Mouse (Mus musculus) CH12.LX (cell line): ENCODE results near the gene Gm10643. TPM values are rescaled to one million over a fixed set of nuclear protein-coding genes. Genes with fewer than 3 reads are reported as not detected.

Source experiments
- DNase-seq: peaks from one replicate; pipeline ENCODE4 v3.0.0-alpha.2; 2013; ENCODE audit errors: extremely low read depth
- H3K27ac ChIP-seq: 2 replicates; pipeline ENCODE4 v1.5.1; 2012; ENCODE audit warnings: low read depth, mild to moderate bottlenecking, control low read depth, moderate library complexity; ENCODE audit not compliant: insufficient read depth
- H3K27me3 ChIP-seq: replicated peaks from 2 replicates; pipeline ENCODE3; 2012; ENCODE audit warnings: inconsistent platforms
- H3K36me3 ChIP-seq, 2 experiments: replicated peaks in 1 of 2; 2 replicates each; pipeline versions ENCODE3 to v1.6.1; 2012; ENCODE audit warnings: inconsistent platforms in 1 of 2, low read length in 1 of 2, mild to moderate bottlenecking in 1 of 2, mixed read lengths in 1 of 2, moderate library complexity in 1 of 2; ENCODE audit not compliant: control insufficient read depth in 1 of 2, insufficient read depth in 1 of 2
- H3K4me1 ChIP-seq, 2 experiments: 2 replicates each; pipeline ENCODE4 v1.6.1; 2012; ENCODE audit warnings: inconsistent platforms in 1 of 2, moderate library complexity in 1 of 2; ENCODE audit not compliant: insufficient read depth in 2 of 2, control insufficient read depth in 1 of 2
- H3K4me2 ChIP-seq: 2 replicates; pipeline ENCODE4 v1.6.1; 2012; ENCODE audit warnings: low read depth, mild to moderate bottlenecking, control low read depth; ENCODE audit not compliant: poor library complexity, insufficient read depth, severe bottlenecking
- H3K4me3 ChIP-seq, 3 experiments: fragments of 150-350 bp in 1 of 3; sonication (generic) in 1 of 3; replicated peaks in 1 of 3; 2 replicates each; pipeline versions ENCODE3 to v1.5.1; 2011 to 2012; ENCODE audit warnings: low read depth in 2 of 3, low read length in 2 of 3, mild to moderate bottlenecking in 2 of 3, moderate library complexity in 2 of 3, control low read depth in 1 of 3, improper control_type of control experiment in 1 of 3, inconsistent platforms in 1 of 3, mixed read lengths in 1 of 3; ENCODE audit not compliant: poor library complexity in 1 of 3
- H3K79me2 ChIP-seq: replicated peaks from 2 replicates; pipeline ENCODE4 v1.6.1; 2012; ENCODE audit warnings: mild to moderate bottlenecking, moderate library complexity; ENCODE audit not compliant: control insufficient read depth, poor library complexity, insufficient read depth, severe bottlenecking; ENCODE audit errors: extremely low read depth
- H3K9ac ChIP-seq: 2 replicates; pipeline ENCODE4 v1.6.1; 2012; ENCODE audit warnings: low read depth, mild to moderate bottlenecking, control low read depth, moderate library complexity; ENCODE audit not compliant: insufficient read depth
- H3K9me3 ChIP-seq: replicated peaks from 2 replicates; pipeline ENCODE3; 2012; ENCODE audit warnings: low read length, inconsistent platforms, mixed read lengths
- BHLHE40 ChIP-seq: IDR thresholded peaks from 2 replicates; pipeline ENCODE4 v1.6.1; 2011; ENCODE audit warnings: mild to moderate bottlenecking, low read depth, low read length, improper control_type of control experiment
- CHD1 ChIP-seq: IDR thresholded peaks from 2 replicates; pipeline ENCODE4 v1.6.1; 2012; ENCODE audit warnings: low read depth, low read length, improper control_type of control experiment, inconsistent platforms
- CHD2 ChIP-seq: IDR thresholded peaks from 2 replicates; pipeline ENCODE4 v1.6.1; 2011; ENCODE audit warnings: low read length, improper control_type of control experiment
- CTCF ChIP-seq, 2 experiments: IDR thresholded peaks in 1 of 2; conservative IDR thresholded peaks in 1 of 2; 2 replicates each; pipeline ENCODE4 v1.5.1; 2011 to 2012; ENCODE audit warnings: low read depth in 2 of 2, low read length in 2 of 2, improper control_type of control experiment in 1 of 2, inconsistent platforms in 1 of 2, mild to moderate bottlenecking in 1 of 2, moderate library complexity in 1 of 2
- E2F4 ChIP-seq: IDR thresholded peaks from 2 replicates; pipeline ENCODE4 v1.6.1; 2011; ENCODE audit warnings: low read depth, low read length, improper control_type of control experiment; ENCODE audit not compliant: insufficient replicate concordance
- ETS1 ChIP-seq: conservative IDR thresholded peaks from 2 replicates; pipeline ENCODE4 v1.6.1; 2012; ENCODE audit warnings: low read depth, mild to moderate bottlenecking, inconsistent platforms, low read length, improper control_type of control experiment, moderate library complexity
- HCFC1 ChIP-seq: IDR thresholded peaks from 2 replicates; pipeline ENCODE4 v1.6.1; 2012; ENCODE audit warnings: low read depth, mild to moderate bottlenecking, inconsistent platforms, low read length, improper control_type of control experiment
- IRF4 ChIP-seq: IDR thresholded peaks from 2 replicates; pipeline ENCODE4 v1.6.1; 2014; ENCODE audit warnings: low read depth, mild to moderate bottlenecking, inconsistent platforms, low read length, improper control_type of control experiment
- KAT2A ChIP-seq: IDR thresholded peaks from 2 replicates; pipeline ENCODE4 v1.6.1; 2012; ENCODE audit warnings: low read length, improper control_type of control experiment, inconsistent platforms; ENCODE audit not compliant: insufficient replicate concordance
- MEF2A ChIP-seq: IDR thresholded peaks from 2 replicates; pipeline ENCODE4 v1.6.1; 2014; ENCODE audit warnings: low read depth, mild to moderate bottlenecking, inconsistent platforms, low read length, improper control_type of control experiment, borderline replicate concordance
- MXI1 ChIP-seq: IDR thresholded peaks from 2 replicates; pipeline ENCODE4 v1.6.1; 2011; ENCODE audit warnings: mild to moderate bottlenecking, low read depth, low read length, improper control_type of control experiment
- NELFE ChIP-seq: IDR thresholded peaks from 2 replicates; pipeline ENCODE4 v1.6.1; 2011; ENCODE audit warnings: low read depth, low read length, improper control_type of control experiment
- NRF1 ChIP-seq: IDR thresholded peaks from 2 replicates; pipeline ENCODE4 v1.6.1; 2014; ENCODE audit warnings: low read depth, mild to moderate bottlenecking, inconsistent platforms, low read length, improper control_type of control experiment, moderate library complexity
- PAX5 ChIP-seq: IDR thresholded peaks from 2 replicates; pipeline ENCODE4 v1.6.1; 2012; ENCODE audit warnings: low read length, inconsistent platforms, mixed read lengths
- POLR2A ChIP-seq: IDR thresholded peaks from 2 replicates; pipeline ENCODE4 v1.6.1; 2011; ENCODE audit warnings: low read depth, mild to moderate bottlenecking, improper control_type of control experiment, low read length
- RCOR1 ChIP-seq: conservative IDR thresholded peaks from 2 replicates; pipeline ENCODE4 v1.6.1; 2012; ENCODE audit warnings: low read depth, mild to moderate bottlenecking, inconsistent platforms, low read length, improper control_type of control experiment
- TBP ChIP-seq: conservative IDR thresholded peaks from 2 replicates; pipeline ENCODE4 v1.6.1; 2011; ENCODE audit warnings: low read depth, low read length, improper control_type of control experiment
- TCF12 ChIP-seq: IDR thresholded peaks from 2 replicates; pipeline ENCODE4 v1.6.1; 2014; ENCODE audit warnings: low read depth, mild to moderate bottlenecking, inconsistent platforms, low read length, improper control_type of control experiment
- UBTF ChIP-seq: IDR thresholded peaks from 2 replicates; pipeline ENCODE4 v1.6.1; 2012; ENCODE audit warnings: low read depth, mild to moderate bottlenecking, inconsistent platforms, low read length, improper control_type of control experiment, moderate library complexity
- USF1 ChIP-seq: IDR thresholded peaks from 2 replicates; pipeline ENCODE4 v1.6.1; 2014; ENCODE audit warnings: low read depth, mild to moderate bottlenecking, inconsistent platforms, low read length, improper control_type of control experiment
- ZC3H11A ChIP-seq: IDR thresholded peaks from 2 replicates; pipeline ENCODE4 v1.6.1; 2012; ENCODE audit warnings: low read depth, mild to moderate bottlenecking, inconsistent platforms, low read length, improper control_type of control experiment
- ZKSCAN1 ChIP-seq: IDR thresholded peaks from 2 replicates; pipeline ENCODE4 v1.6.1; 2012; ENCODE audit warnings: low read depth, inconsistent platforms, low read length, improper control_type of control experiment, borderline replicate concordance
- ZMIZ1 ChIP-seq: IDR thresholded peaks from 2 replicates; pipeline ENCODE4 v1.6.1; 2012; ENCODE audit warnings: low read depth, mild to moderate bottlenecking, inconsistent platforms, low read length, improper control_type of control experiment
- ZNF384 ChIP-seq: IDR thresholded peaks from 2 replicates; pipeline ENCODE4 v1.6.1; 2012; ENCODE audit warnings: low read depth, low read length, improper control_type of control experiment, inconsistent platforms
- dilution Hi-C: fragments of 300-500 bp; cut with MboI; formaldehyde crosslinking; loops from 2 replicates; pipeline ENCODE4 v1.14.3; 2020; ENCODE audit warnings: low sequenced_read_pairs; ENCODE audit not compliant: extremely low pct_unique_long_range_greater_than_20kb, extremely low pct_ligation_motif_present
- in situ Hi-C: fragments of 300-500 bp; cut with MboI; formaldehyde crosslinking; loops from 3 replicates; pipeline ENCODE4 v1.14.3; 2019; ENCODE audit warnings: low sequenced_read_pairs, low pct_ligation_motif_present, low pct_unique_long_range_greater_than_20kb, mixed read lengths
- polyA plus RNA-seq: library from polyadenylated mRNA; unstranded; fragments of >175 nt; gene quantifications from 2 replicates; pipeline ENCODE4 v1.2.1, GENCODE M21; 2012; ENCODE audit warnings: low read depth; ENCODE audit not compliant: insufficient read length
- total RNA-seq, 2 experiments: library from RNA; depleted of rRNA; stranded (reverse); fragments of 300-350 nt in 1 of 2; fragments of >200 nt in 1 of 2; gene quantifications; 2 replicates each; pipeline ENCODE4 v1.2.3; 2012 to 2014

The Gm10643 gene
- total and polyA plus RNA-seq, 3 experiments = 0.14 to 0.76 (median 0.42) TPM

DNA sequence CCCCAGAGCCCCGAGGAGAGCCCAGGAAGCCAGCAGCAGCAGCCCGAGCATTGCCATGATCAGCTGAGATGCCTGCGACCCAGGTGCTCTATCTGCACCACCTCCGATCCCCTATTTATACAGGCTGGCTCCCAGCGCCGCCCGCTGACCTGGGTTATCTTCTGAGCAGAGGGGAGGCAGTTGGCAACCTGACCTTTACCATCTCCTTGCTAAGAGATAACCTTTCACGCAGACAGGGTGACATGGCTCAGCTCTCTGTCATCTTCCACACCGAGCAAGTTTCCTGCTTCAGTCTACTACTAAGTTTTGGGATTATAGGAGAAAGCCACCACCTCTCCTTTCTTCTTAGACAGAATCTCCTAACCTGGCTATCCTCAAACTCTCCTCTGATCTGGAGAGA is 20.0 kb downstream of the Gm10643 start, which contains the start of gene Rln3:
Gene Rln3, minus strand, starts transcription at position 101 of the 400 bp plus-strand sequence.
- no peak for TF ChIP-seq NELFE
- TF ChIP-seq CHD2 = no peak
- no peak for TF ChIP-seq POLR2A
- TF ChIP-seq USF1 = no peak
- no peak for TF ChIP-seq MEF2A
- TF ChIP-seq BHLHE40 = no peak
- no peak for TF ChIP-seq CHD1
- TF ChIP-seq RCOR1 = no peak
- TF ChIP-seq ZKSCAN1 = no peak
- TF ChIP-seq IRF4 = no peak
- no peak for TF ChIP-seq ZC3H11A
- no peak for TF ChIP-seq MXI1
- TF ChIP-seq E2F4 = no peak
- no peak for TF ChIP-seq HCFC1
- TF ChIP-seq ZMIZ1 = no peak
- TF ChIP-seq TCF12 = no peak
- in situ Hi-C loops = loop anchor here (25.0 kb wide), 1 partner anchor 292 kb away; no protein-coding TSS in a partner anchor

DNA sequence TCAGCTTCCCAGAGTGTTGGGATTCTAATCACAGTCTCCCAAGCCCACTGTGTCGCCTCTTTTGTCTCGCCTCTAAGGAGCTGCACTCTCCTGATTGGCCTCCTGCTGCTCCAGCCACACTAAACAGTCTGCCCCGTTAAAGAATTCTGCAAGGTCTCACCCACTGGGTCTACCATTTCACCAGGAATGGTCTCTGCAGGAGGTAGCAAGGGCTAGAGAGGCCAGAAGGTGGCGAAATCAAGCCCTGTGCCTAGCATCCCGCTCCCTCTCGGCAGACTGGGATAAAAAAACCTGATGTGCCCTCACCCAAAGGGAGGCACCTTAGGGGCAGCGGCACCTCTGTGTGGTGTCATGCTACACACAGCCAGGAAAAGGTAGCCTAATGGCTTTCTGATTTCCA is 20.8 kb downstream of the Gm10643 start:
- TF ChIP-seq PAX5 = no peak
- TF ChIP-seq MEF2A = no peak
- TF ChIP-seq TCF12 = no peak
- no peak for TF ChIP-seq KAT2A
- no peak for TF ChIP-seq POLR2A
- no peak for TF ChIP-seq UBTF
- no peak for TF ChIP-seq NRF1
- TF ChIP-seq CHD1 = no peak
- no peak for TF ChIP-seq NELFE
- TF ChIP-seq RCOR1 = no peak
- no peak for TF ChIP-seq ETS1
- TF ChIP-seq E2F4 = no peak
- TF ChIP-seq TBP = no peak
- TF ChIP-seq MXI1 = no peak
- no peak for TF ChIP-seq CTCF (conservative IDR thresholded peaks at IDR 0.05 in 1 of 2, IDR thresholded peaks at IDR 0.05 in 1 of 2; ENCODE audit: low read depth in 2 of 2, low read length in 2 of 2)
- TF ChIP-seq ZNF384 = no peak
- dilution Hi-C loops = no loop called here
- DNase-seq = no peak
- H3K27ac ChIP-seq = no peak overlapping the region
- H3K36me3 ChIP-seq = peaks cover 0 to 7% of the 10 kb centered on the region in 2 experiments
- H3K4me2 ChIP-seq = no peak overlapping the region
- H3K9me3 ChIP-seq = peaks cover 3% of the 10 kb centered on the region
- H3K4me1 ChIP-seq = peaks cover 6 to 20% of the 10 kb centered on the region in 2 experiments
- H3K27me3 ChIP-seq = peaks cover 14% of the 10 kb centered on the region
- in situ Hi-C loops = loop anchor here (25.0 kb wide), 1 partner anchor 293 kb away; no protein-coding TSS in a partner anchor
- H3K79me2 ChIP-seq = no peaks in the 10 kb centered on the region
- no peak overlapping the region for H3K4me3 ChIP-seq
- H3K9ac ChIP-seq = no peak overlapping the region

More for the DNA sequence above, 20.0 kb downstream of the Gm10643 start, which contains the start of gene Rln3:
- no peak within 1 kb of the TSS for H3K9ac ChIP-seq
- H3K36me3 ChIP-seq = peaks cover 0 to 7% of the 10 kb centered on the region in 2 experiments
- H3K27me3 ChIP-seq = peaks cover 14% of the 10 kb centered on the region
- peaks cover 6 to 16% of the 10 kb centered on the region in 2 experiments for H3K4me1 ChIP-seq
- H3K79me2 ChIP-seq = no peaks in the 10 kb centered on the region
- peaks cover 3% of the 10 kb centered on the region for H3K9me3 ChIP-seq
- dilution Hi-C loops = no loop called here
- H3K4me2 ChIP-seq = no peak within 1 kb of the TSS
- no peak for DNase-seq
- H3K27ac ChIP-seq = no peak within 1 kb of the TSS
- H3K4me3 ChIP-seq = no peak within 1 kb of the TSS
